Mouse (Mus musculus): ENCODE data around the gene Neurl4.

The Neurl4 gene

DNA sequence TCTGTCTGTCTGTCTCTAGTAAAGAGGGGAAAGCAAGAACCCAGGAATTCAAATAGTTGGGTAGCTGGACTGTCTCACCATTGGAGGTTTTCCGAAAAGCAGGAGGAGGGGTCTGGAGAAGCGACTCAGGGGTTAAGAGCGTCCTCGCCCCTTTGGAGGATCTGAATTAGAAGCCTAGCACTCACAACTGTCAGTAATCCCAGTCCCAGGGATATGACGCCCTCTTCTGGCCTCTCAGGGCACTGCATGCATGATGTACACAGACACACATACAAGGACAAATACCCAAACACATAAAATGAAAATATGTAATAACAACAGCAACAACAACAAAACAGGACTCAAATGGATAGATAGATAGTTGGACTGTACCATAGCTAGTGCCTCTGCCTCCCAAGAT lies 59.7 kb downstream of the Neurl4 start:
- peak; percentile 49 for DNase-seq

DNA sequence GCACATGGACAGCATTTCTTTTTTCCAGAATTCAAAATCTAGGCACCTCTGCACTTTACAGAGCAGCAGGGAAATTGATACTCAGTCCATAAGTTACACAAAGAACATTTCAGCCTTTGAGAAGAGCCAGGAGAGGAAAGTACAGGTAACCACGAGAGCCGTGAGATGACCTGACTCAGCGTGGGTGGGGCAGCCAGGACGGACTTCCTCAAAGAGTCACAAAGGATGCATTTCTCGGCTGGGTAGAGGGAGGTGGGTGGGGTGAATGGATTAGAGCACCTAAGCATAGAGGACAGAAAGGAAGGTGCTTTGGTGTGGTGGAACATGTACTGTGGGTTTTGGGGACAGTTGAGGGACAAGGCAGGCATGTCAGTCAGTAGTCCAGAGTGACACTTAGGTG lies 61.0 kb downstream of the Neurl4 start:
- no peak for DNase-seq

Measured in liver (tissue).